ENCODE assay signal across 9 mouse cellular contexts in the genomic region with DNA sequence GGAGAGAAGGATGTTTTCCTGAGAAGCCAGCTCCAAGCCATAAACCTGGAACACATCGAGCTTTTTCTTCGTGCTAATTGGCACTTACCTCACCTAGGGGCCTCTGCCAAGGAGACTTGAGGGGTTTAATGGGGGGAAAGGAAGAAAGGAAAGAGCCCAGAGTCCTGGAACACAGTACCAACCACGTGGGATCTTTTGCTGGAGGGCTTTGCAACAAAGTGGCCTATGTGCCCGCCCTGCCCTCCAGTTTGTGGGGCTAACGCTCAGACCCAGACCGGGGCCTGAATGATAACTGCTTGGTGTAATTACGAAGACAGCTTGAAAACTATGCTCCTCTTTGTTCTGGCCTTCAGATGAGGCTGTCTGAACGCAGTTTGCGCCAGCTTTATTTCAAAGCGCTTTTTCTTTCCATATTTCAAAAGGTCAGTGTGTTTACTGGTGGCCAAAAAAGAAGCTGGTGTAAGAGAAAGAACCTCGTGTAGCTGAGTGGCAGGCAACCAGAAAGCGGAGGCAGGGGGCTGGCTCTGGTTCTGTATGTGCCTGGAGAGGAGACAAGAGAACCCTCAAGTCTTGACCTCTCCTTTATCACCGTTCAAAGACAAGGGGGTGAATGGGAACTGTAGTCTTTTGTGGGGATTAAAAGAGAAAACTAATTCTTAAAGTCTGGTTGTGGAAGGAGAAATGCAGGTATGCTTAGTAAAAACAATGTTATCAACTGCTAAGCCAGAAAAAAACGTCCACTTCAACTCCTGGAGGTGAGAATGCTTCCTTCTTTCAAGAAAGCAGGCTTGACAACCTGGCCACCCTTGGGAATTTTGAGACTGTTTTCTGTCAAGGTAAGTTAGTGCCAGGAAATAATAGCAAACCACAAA.
DNase-seq lines count a peak whose midpoint lies in the region; ATAC-seq and TF ChIP-seq lines count a peak whose summit lies in the region.
"Had no signal": no experiment of that assay in that cellular context is flagged by ENCODE, and none has a peak within 500 bp of the region (broad histone marks: within the 10 kb centered on the region; RNA-seq: fewer than 3 reads in every experiment).

No protein-coding gene starts in this region.

- 49% methylated on average over 14 of the region's 14 CpGs for WGBS in intestine, embryonic 15.5 days
- 49% methylated on average over 14 of the region's 14 CpGs for WGBS in intestine, embryonic 16.5 days
- WGBS in forebrain, embryonic 10.5 days: 41% methylated on average over 14 of the region's 14 CpGs
- 34% methylated on average over 14 of the region's 14 CpGs for WGBS in midbrain, embryonic 14.5 days
- WGBS in kidney, embryonic 16.5 days: 47% methylated on average over 14 of the region's 14 CpGs

- no peaks in the 10 kb centered on the region for H3K9me3 ChIP-seq in intestine, embryonic 15.5 days
- H3K9me3 ChIP-seq in intestine, embryonic 16.5 days (ENCODE audit: control insufficient read depth, low read length): no peaks in the 10 kb centered on the region
- H3K9me3 ChIP-seq in forebrain, embryonic 10.5 days: no peaks in the 10 kb centered on the region
- H3K9me3 ChIP-seq in midbrain, embryonic 14.5 days (ENCODE audit: control insufficient read depth, low read length): peaks cover 4% of the 10 kb centered on the region; the same call in 1 of the 2 replicates
- no peaks in the 10 kb centered on the region for H3K9me3 ChIP-seq in kidney, embryonic 16.5 days (ENCODE audit: low read length)

- ATAC-seq in intestine, embryonic 15.5 days: peak; percentile 28; the same call in 1 of the 2 replicates
- ATAC-seq in intestine, embryonic 16.5 days: no peak
- ATAC-seq in midbrain, embryonic 14.5 days (ENCODE audit: low FRiP score, low TSS enrichment): peak; percentile 43
- ATAC-seq in kidney, embryonic 16.5 days (ENCODE audit: low FRiP score, low TSS enrichment): no peak

- no peak overlapping the region for H3K27ac ChIP-seq in intestine, embryonic 15.5 days
- H3K27ac ChIP-seq in intestine, embryonic 16.5 days (ENCODE audit: low read length): no peak overlapping the region
- H3K27ac ChIP-seq in forebrain, embryonic 10.5 days: peak overlapping the region; percentile 83
- H3K27ac ChIP-seq in layer of hippocampus, adult 2 months: peak overlapping the region; percentile 79
- peak overlapping the region; percentile 41; the same call in 1 of the 2 replicates for H3K27ac ChIP-seq in midbrain, embryonic 14.5 days (replicated peaks; ENCODE audit: low read depth, low read length)
- no peak overlapping the region for H3K27ac ChIP-seq in kidney, embryonic 16.5 days (ENCODE audit: low read length)

- DNase-seq in forebrain, embryonic 10.5 days (ENCODE audit: extremely low spot score, low spot score): peak; percentile 23
- DNase-seq in layer of hippocampus, adult 2 months (ENCODE audit: low spot score in 2 of 2): peak; percentile 39 to 72
- peak; percentile 47 for DNase-seq in midbrain, embryonic 14.5 days
- no peak for DNase-seq in thymus, adult 18-20 months
- no peak for DNase-seq in heart, adult 18-20 months

- no peak overlapping the region for H3K4me2 ChIP-seq in intestine, embryonic 15.5 days (replicated peaks)
- no peak overlapping the region for H3K4me2 ChIP-seq in intestine, embryonic 16.5 days (ENCODE audit: low read depth, low read length)
- no peak overlapping the region for H3K4me2 ChIP-seq in midbrain, embryonic 14.5 days (ENCODE audit: low read length)
- H3K4me2 ChIP-seq in kidney, embryonic 16.5 days (replicated peaks; ENCODE audit: low read depth, low read length): no peak overlapping the region

- H3K4me3 ChIP-seq in intestine, embryonic 15.5 days (replicated peaks): no peak overlapping the region
- no peak overlapping the region for H3K4me3 ChIP-seq in intestine, embryonic 16.5 days (ENCODE audit: low read length)
- no peak overlapping the region for H3K4me3 ChIP-seq in forebrain, embryonic 10.5 days
- H3K4me3 ChIP-seq in layer of hippocampus, adult 2 months: peak overlapping the region; percentile 28; the same call in 1 of the 2 replicates
- no peak overlapping the region for H3K4me3 ChIP-seq in midbrain, embryonic 14.5 days (replicated peaks; ENCODE audit: low read depth, low read length)
- H3K4me3 ChIP-seq in kidney, embryonic 16.5 days (ENCODE audit: low read length): no peak overlapping the region
- H3K4me3 ChIP-seq: erythroblast, embryonic 14.5 days had no signal

- H3K4me1 ChIP-seq in intestine, embryonic 15.5 days (replicated peaks): no peaks in the 10 kb centered on the region
- no peaks in the 10 kb centered on the region for H3K4me1 ChIP-seq in intestine, embryonic 16.5 days (ENCODE audit: control insufficient read depth, insufficient read depth, low read length)
- H3K4me1 ChIP-seq in forebrain, embryonic 10.5 days: peaks cover 30% of the 10 kb centered on the region
- peaks cover 3% of the 10 kb centered on the region; the same call in 1 of the 2 replicates for H3K4me1 ChIP-seq in midbrain, embryonic 14.5 days (ENCODE audit: control insufficient read depth, insufficient read depth, low read length)
- H3K4me1 ChIP-seq in kidney, embryonic 16.5 days (ENCODE audit: insufficient read depth, low read length): no peaks in the 10 kb centered on the region; the same call in 1 of the 2 replicates

- no peak overlapping the region for H3K9ac ChIP-seq in intestine, embryonic 15.5 days
- no peak overlapping the region for H3K9ac ChIP-seq in intestine, embryonic 16.5 days (ENCODE audit: low read depth, low read length)
- H3K9ac ChIP-seq in midbrain, embryonic 14.5 days (replicated peaks; ENCODE audit: low read length): no peak overlapping the region
- no peak overlapping the region for H3K9ac ChIP-seq in kidney, embryonic 16.5 days (replicated peaks; ENCODE audit: low read length)

- no peaks in the 10 kb centered on the region for H3K36me3 ChIP-seq in intestine, embryonic 15.5 days
- H3K36me3 ChIP-seq in intestine, embryonic 16.5 days (ENCODE audit: control insufficient read depth, insufficient read depth, low read length): no peaks in the 10 kb centered on the region
- no peaks in the 10 kb centered on the region for H3K36me3 ChIP-seq in forebrain, embryonic 10.5 days (replicated peaks)
- H3K36me3 ChIP-seq in midbrain, embryonic 14.5 days (ENCODE audit: control insufficient read depth, insufficient read depth, low read length): no peaks in the 10 kb centered on the region
- H3K36me3 ChIP-seq in kidney, embryonic 16.5 days (ENCODE audit: insufficient read depth, low read length): no peaks in the 10 kb centered on the region

- TF ChIP-seq CTCF in layer of hippocampus, adult 2 months (conservative IDR thresholded peaks at IDR 0.05): no peak

- no peaks in the 10 kb centered on the region for H3K27me3 ChIP-seq in intestine, embryonic 15.5 days (replicated peaks)
- H3K27me3 ChIP-seq in intestine, embryonic 16.5 days (replicated peaks; ENCODE audit: control insufficient read depth, insufficient read depth, low read length): no peaks in the 10 kb centered on the region
- H3K27me3 ChIP-seq in forebrain, embryonic 10.5 days (ENCODE audit: poor library complexity, severe bottlenecking): no peaks in the 10 kb centered on the region
- no peaks in the 10 kb centered on the region for H3K27me3 ChIP-seq in midbrain, embryonic 14.5 days (ENCODE audit: control insufficient read depth, insufficient read depth, low read length)
- H3K27me3 ChIP-seq in kidney, embryonic 16.5 days (ENCODE audit: insufficient read depth, low read length): no peaks in the 10 kb centered on the region

Comparison
In these comparisons a context has a peak if more than half of its experiments do, and no peak if none do; other contexts are left out.
1. ATAC-seq: peak in intestine, embryonic 15.5 days (single experiment) and midbrain, embryonic 14.5 days (single experiment); none in intestine, embryonic 16.5 days (single experiment) and kidney, embryonic 16.5 days (single experiment).
2. H3K27ac ChIP-seq: peak in forebrain, embryonic 10.5 days (single experiment), layer of hippocampus, adult 2 months (single experiment) and midbrain, embryonic 14.5 days (single experiment); none in intestine, embryonic 15.5 days (single experiment), intestine, embryonic 16.5 days (single experiment) and kidney, embryonic 16.5 days (single experiment).
3. DNase-seq: peak in forebrain, embryonic 10.5 days (single experiment), layer of hippocampus, adult 2 months (2 of 2) and midbrain, embryonic 14.5 days (single experiment); none in thymus, adult 18-20 months (0 of 2) and heart, adult 18-20 months (0 of 2).